Mouse (Mus musculus) limb, embryonic 14.5 days (tissue): ENCODE results near the gene Adamtsl1. TPM values are rescaled to one million over a fixed set of nuclear protein-coding genes. Genes with fewer than 3 reads are reported as not detected.

ENCODE experiments used
- ATAC-seq: fragments of 200-750 bp; cut with Nextera tagmentation; 2 replicates; pipeline ENCODE4 v1.8.0; 2017; ENCODE audit warnings: low read depth, moderate number of reproducible peaks, moderate TSS enrichment; ENCODE audit not compliant: low FRiP score
- DNase-seq: peaks from one replicate; pipeline ENCODE4 v3.0.0-alpha.2; 2015; ENCODE audit warnings: low spot score
- H3K27ac ChIP-seq: fragments of 300-500 bp; sonication (generic); replicated peaks from 2 replicates; pipeline ENCODE4 v1.5.1; 2014; ENCODE audit warnings: low read depth, mild to moderate bottlenecking, low read length, moderate library complexity, mixed read lengths
- H3K27me3 ChIP-seq: fragments of 300-500 bp; sonication (generic); 2 replicates; pipeline ENCODE4 v1.6.1; 2014; ENCODE audit warnings: low read length, mixed read lengths; ENCODE audit not compliant: control insufficient read depth, insufficient read depth
- H3K36me3 ChIP-seq: fragments of 300-500 bp; sonication (generic); 2 replicates; pipeline ENCODE4 v1.6.1; 2014; ENCODE audit warnings: mild to moderate bottlenecking, low read length, moderate library complexity, mixed read lengths; ENCODE audit not compliant: control insufficient read depth, insufficient read depth
- H3K4me1 ChIP-seq: fragments of 300-500 bp; sonication (generic); 2 replicates; pipeline ENCODE4 v1.6.1; 2014; ENCODE audit warnings: antibody characterized with exemption, low read length, mixed read lengths; ENCODE audit not compliant: control insufficient read depth, insufficient read depth
- H3K4me2 ChIP-seq: fragments of 300-500 bp; sonication (generic); replicated peaks from 2 replicates; pipeline ENCODE4 v1.6.1; 2014; ENCODE audit warnings: low read depth, mild to moderate bottlenecking, low read length, moderate library complexity; ENCODE audit not compliant: severe bottlenecking
- H3K4me3 ChIP-seq: fragments of 300-500 bp; sonication (generic); replicated peaks from 2 replicates; pipeline ENCODE4 v1.5.1; 2014; ENCODE audit warnings: low read length
- H3K9ac ChIP-seq: fragments of 300-500 bp; sonication (generic); 2 replicates; pipeline ENCODE4 v1.6.1; 2014; ENCODE audit warnings: mild to moderate bottlenecking, low read depth, low read length, moderate library complexity; ENCODE audit not compliant: severe bottlenecking
- H3K9me3 ChIP-seq: fragments of 300-500 bp; sonication (generic); 2 replicates; pipeline ENCODE4 v1.6.1; 2016; ENCODE audit warnings: low read length; ENCODE audit not compliant: control insufficient read depth
- POLR2A ChIP-seq: fragments of 200-500 bp; IDR thresholded peaks from 2 replicates; pipeline ENCODE4 v1.8.0; 2012; ENCODE audit warnings: inconsistent platforms, mild to moderate bottlenecking, moderate library complexity, borderline replicate concordance; ENCODE audit not compliant: insufficient read depth, insufficient read length; ENCODE audit errors: extremely low read depth
- WGBS: fragments of 180-500 bp; shearing (Covaris S2); extraction: QIAGEN DNeasy Blood & Tissue Kit; methylation state at CpG from one replicate; pipeline ENCODE4 v1.1.7; 2014; 5-methylcytosine and 5-hydroxymethylcytosine counted together
- polyA plus RNA-seq, 2 experiments: library from polyadenylated mRNA; depleted of rRNA in 1 of 2; stranded (reverse) in 1 of 2; unstranded in 1 of 2; fragments of >200 nt; fragmentation: Nextera tagmentation in 1 of 2; extraction: Ambion mirVana in 1 of 2; gene quantifications; 2 replicates each; pipeline versions ENCODE4 v1.2.1 to v1.2.3; 2012 to 2014

Adamtsl1 gene
- polyA plus RNA-seq, 2 experiments: 22.9 to 47.5 TPM

DNA sequence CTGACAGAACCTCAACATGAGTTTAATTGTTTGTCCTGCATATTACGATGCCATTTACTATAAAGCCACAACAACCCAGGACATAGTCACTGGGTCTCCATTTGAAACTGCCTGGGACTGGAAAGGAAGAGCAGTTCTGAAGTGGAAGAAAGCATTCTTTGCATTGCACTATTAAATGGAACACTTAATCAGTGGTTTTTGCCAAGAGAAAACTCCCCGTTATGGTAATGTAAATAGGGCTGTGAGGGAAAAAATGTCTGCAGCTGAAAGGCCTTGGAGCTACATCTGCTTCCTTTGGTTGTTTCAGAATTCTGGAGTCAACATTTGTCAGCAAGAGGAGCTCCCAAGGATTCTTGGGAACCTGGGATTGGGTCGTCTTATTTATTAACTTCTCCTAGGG, 462.2 kb downstream of the Adamtsl1 start:
- Histone ChIP-seq H3K27ac (no peak overlapping the region), H3K9ac (no peak overlapping the region), H3K4me1 (no peaks in the 10 kb centered on the region; the same call in 1 of the 2 replicates), H3K4me2 (no peak overlapping the region), H3K4me3 (no peak overlapping the region), H3K9me3 (no peaks in the 10 kb centered on the region), H3K27me3 (no peaks in the 10 kb centered on the region), H3K36me3 (no peaks in the 10 kb centered on the region)
- no peak for TF ChIP-seq POLR2A
- DNase-seq (peak; percentile 10), ATAC-seq (no peak)
- 62% methylated on average over 3 of the region's 3 CpGs for WGBS

DNA sequence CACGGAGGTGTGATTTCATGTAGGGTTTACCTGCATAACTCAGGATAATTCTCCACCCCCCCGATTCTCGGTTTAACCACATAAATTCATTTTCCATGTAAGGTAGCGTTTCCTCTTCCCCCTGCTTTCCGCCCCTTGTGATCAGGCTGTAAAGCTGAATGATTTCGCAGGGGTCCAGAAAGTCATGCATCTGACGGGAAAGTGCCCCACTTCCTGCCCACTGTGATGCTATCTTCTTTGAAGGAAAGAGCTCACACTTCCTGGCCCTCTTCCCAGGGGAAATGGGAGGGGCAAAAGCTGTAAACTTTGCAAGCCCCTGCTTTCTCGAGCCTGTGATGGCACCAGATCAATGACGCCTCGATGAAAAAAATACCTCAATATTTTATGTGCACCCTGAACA, 465.2 kb downstream of the Adamtsl1 start:
- no peak for DNase-seq
- Histone ChIP-seq H3K9ac (no peak overlapping the region), H3K27me3 (no peaks in the 10 kb centered on the region), H3K27ac (no peak overlapping the region), H3K4me3 (no peak overlapping the region), H3K36me3 (no peaks in the 10 kb centered on the region), H3K9me3 (no peaks in the 10 kb centered on the region), H3K4me1 (no peaks in the 10 kb centered on the region), H3K4me2 (no peak overlapping the region)
- ATAC-seq: no peak
- WGBS: 57% methylated on average over 10 of the region's 10 CpGs
- no peak for TF ChIP-seq POLR2A

DNA sequence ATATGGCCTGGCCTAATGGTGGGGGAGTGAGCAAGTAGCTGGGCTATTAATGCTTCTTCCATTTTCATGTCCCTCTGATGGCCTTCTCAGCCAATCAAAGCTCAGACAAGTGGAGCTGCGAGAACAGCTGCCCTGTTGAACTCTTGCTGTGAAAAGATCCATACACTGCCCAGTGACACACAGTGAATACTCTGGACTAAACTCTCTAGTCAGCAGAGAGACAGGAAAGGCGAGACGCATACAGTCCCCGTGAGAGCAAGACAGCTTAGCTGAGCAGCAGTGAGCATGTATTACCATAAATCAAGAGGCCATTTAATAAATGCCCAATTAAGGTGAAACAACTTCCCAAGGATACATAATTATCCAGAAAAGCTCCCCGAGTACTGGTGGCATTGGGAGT, 492.6 kb downstream of the Adamtsl1 start:
- ATAC-seq (no peak), DNase-seq (no peak)
- 50% methylated on average over 5 of the region's 5 CpGs for WGBS
- H3K9ac ChIP-seq: no peak overlapping the region
- H3K4me1 ChIP-seq: no peaks in the 10 kb centered on the region
- H3K36me3 ChIP-seq: no peaks in the 10 kb centered on the region
- H3K27ac ChIP-seq: no peak overlapping the region
- TF ChIP-seq POLR2A: no peak
- H3K27me3 ChIP-seq: no peaks in the 10 kb centered on the region
- H3K4me2 ChIP-seq: no peak overlapping the region
- no peaks in the 10 kb centered on the region for H3K9me3 ChIP-seq
- H3K4me3 ChIP-seq: no peak overlapping the region

DNA sequence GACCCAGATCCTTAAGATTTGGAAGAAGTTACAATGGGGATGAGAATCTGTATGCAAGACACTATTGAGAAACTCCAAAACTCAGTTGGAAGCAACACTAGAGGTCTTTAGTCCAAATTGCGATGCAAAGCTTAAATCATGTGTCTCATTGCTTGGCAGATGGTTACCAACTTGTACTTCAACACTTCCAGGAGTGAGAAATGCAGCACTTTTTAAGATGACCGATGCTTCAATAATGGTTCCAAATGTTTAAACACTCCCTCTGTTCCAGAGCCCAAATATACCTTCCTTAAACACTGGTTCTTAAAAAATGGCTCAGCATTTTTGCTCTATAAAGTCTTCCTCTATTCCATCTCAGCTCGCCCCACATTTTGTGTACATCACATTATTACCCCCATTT, 499.7 kb downstream of the Adamtsl1 start:
- Histone ChIP-seq H3K4me3 (no peak overlapping the region), H3K36me3 (no peaks in the 10 kb centered on the region), H3K4me2 (no peak overlapping the region), H3K4me1 (no peaks in the 10 kb centered on the region), H3K27me3 (no peaks in the 10 kb centered on the region), H3K27ac (no peak overlapping the region), H3K9ac (no peak overlapping the region), H3K9me3 (no peaks in the 10 kb centered on the region)
- ATAC-seq (no peak), DNase-seq (no peak)
- 93% methylated on average over 3 of the region's 3 CpGs for whole genome bisulfite sequencing
- no peak for TF ChIP-seq POLR2A

DNA sequence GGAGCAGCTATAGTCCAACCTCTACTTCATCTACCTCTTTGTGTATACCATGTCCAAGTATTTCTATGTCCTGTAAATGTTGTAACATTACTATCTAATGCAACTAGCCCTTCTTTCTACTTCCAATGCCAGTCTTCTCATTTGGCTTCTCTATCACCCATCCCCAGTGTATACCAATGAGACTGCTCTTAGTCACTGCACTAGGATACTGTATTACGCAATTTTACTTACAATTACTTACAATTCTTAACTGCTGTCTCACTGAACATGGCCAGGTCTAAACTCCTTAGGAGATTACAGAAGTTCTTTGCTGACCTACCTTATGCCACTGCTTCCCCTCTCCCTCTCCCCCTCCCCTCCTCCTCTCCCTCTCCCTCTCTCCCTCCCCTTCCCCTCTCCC, 505.0 kb downstream of the Adamtsl1 start:
- Histone ChIP-seq H3K27ac (no peak overlapping the region), H3K36me3 (no peaks in the 10 kb centered on the region), H3K4me3 (no peak overlapping the region), H3K4me2 (no peak overlapping the region), H3K27me3 (no peaks in the 10 kb centered on the region), H3K9me3 (no peaks in the 10 kb centered on the region), H3K4me1 (peaks cover 16% of the 10 kb centered on the region), H3K9ac (no peak overlapping the region)
- DNase-seq (no peak), ATAC-seq (no peak)
- TF ChIP-seq POLR2A: no peak
- WGBS: 92% methylated on average over 1 of the region's 1 CpGs

DNA sequence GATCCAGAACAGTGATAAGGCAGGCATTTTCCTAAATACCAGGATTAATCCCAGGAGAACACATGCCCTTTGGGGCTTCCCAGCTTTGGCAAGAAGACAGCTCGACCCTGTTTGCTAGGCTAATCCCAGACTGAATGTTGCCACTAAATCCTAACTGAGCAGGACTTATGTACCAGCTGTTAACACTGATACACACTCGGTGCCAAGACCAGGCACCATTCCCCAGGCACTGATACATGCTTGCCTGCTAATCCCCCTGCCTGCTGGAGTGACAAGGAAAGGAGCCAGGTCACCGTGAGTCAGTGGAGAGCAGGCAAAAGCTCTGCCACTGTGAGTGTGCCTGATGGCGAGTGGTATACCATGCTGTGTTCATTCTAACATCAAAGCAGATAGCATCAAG, 505.6 kb downstream of the Adamtsl1 start:
- ATAC-seq (no peak), DNase-seq (peak; percentile 29)
- Histone ChIP-seq H3K9ac (no peak overlapping the region), H3K27me3 (no peaks in the 10 kb centered on the region), H3K4me3 (no peak overlapping the region), H3K4me2 (no peak overlapping the region), H3K36me3 (no peaks in the 10 kb centered on the region), H3K27ac (no peak overlapping the region), H3K4me1 (peaks cover 20% of the 10 kb centered on the region), H3K9me3 (no peaks in the 10 kb centered on the region)
- no peak for TF ChIP-seq POLR2A
- WGBS: 36% methylated on average over 4 of the region's 4 CpGs
